ENCODE assay signal across 8 mouse cellular contexts in the genomic region with DNA sequence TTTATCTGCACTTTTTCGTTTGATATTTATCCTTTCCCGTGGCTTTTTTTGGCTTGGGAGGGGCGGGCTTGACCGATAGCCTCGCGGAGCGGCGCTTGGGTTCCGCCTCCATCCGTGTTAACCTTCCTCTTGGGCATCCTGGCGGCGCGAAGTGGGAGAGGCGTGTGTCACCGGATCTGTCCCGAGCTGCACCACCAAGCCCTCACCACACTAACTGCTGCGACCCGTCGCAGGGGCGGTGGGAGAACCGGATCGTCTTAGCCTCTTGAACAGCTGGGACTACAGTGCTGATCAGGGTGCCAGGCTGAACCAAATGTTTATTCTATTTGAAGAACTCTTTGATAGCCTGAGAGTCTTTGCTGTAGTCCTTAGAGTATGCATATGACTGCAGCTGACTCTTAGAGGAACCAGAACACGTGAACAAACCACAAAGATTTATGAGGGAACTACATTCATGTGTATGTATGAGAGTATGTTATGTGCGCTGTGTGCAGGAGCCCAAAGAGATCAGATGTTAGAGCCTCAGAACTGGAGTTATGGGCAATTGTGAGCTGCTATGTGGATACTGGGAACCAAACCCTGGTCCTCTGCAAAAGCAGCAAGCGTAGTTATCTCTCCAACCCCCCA. TPM values are rescaled to one million over a fixed set of nuclear protein-coding genes. Genes with fewer than 3 reads are reported as not detected.
DNase-seq lines count a peak whose midpoint lies in the region; ATAC-seq and TF ChIP-seq lines count a peak whose summit lies in the region.

No protein-coding gene starts in this region.

- H3K9ac ChIP-seq in embryonic facial prominence, embryonic 15.5 days: no peak overlapping the region
- H3K9ac ChIP-seq in intestine, embryonic 15.5 days: peak overlapping the region; percentile 23; the same call in 1 of the 2 replicates
- H3K9ac ChIP-seq in lung, postnatal 0 days (replicated peaks; ENCODE audit: low read depth): no peak overlapping the region

- H3K9me3 ChIP-seq in embryonic facial prominence, embryonic 15.5 days (replicated peaks): no peaks in the 10 kb centered on the region
- no peaks in the 10 kb centered on the region for H3K9me3 ChIP-seq in intestine, embryonic 15.5 days
- H3K9me3 ChIP-seq in lung, postnatal 0 days (ENCODE audit: low read length): no peaks in the 10 kb centered on the region

- DNase-seq in kidney, adult 18-20 months: peak; percentile 34
- no peak for DNase-seq in kidney, adult 11 months
- DNase-seq in lung, postnatal 0 days (ENCODE audit: low spot score): peak; percentile 68
- no peak for DNase-seq in right cerebral cortex, adult 18-20 months

- no peak; the same call in 1 of the 2 replicates for ATAC-seq in embryonic facial prominence, embryonic 15.5 days (ENCODE audit: insufficient number of reproducible peaks, low FRiP score, low TSS enrichment, low read depth)
- no peak for ATAC-seq in intestine, embryonic 15.5 days
- ATAC-seq in lung, postnatal 0 days: peak; percentile 71
- ATAC-seq in neutrophil, adult 5-6 weeks (ENCODE audit: extremely low read depth, insufficient number of reproducible peaks, low FRiP score, poor library complexity, severe bottlenecking): peak; percentile 55; the same call in 1 of the 2 replicates
- ATAC-seq in erythroid progenitor cell, adult 5-6 weeks (replicated peaks; ENCODE audit: low FRiP score, poor library complexity, severe bottlenecking): no peak

- H3K27ac ChIP-seq in embryonic facial prominence, embryonic 15.5 days (replicated peaks): no peak overlapping the region
- H3K27ac ChIP-seq in intestine, embryonic 15.5 days: no peak overlapping the region
- no peak overlapping the region for H3K27ac ChIP-seq in lung, postnatal 0 days (ENCODE audit: low read length)

- H3K27me3 ChIP-seq in embryonic facial prominence, embryonic 15.5 days: peaks cover 25% of the 10 kb centered on the region
- peaks cover 22% of the 10 kb centered on the region for H3K27me3 ChIP-seq in intestine, embryonic 15.5 days (replicated peaks)
- 0 out of 2 replicates have a peak, but pooled peaks cover 4% of the 10 kb centered on the region for H3K27me3 ChIP-seq in lung, postnatal 0 days (replicated peaks; ENCODE audit: insufficient read depth, low read length)

- TF ChIP-seq CTCF in lung, postnatal 0 days (IDR thresholded peaks at IDR 0.05): peak; percentile 32; the same call in 1 of the 2 replicates

- WGBS in embryonic facial prominence, embryonic 15.5 days: 8% methylated on average over 25 of the region's 25 CpGs
- 8% methylated on average over 25 of the region's 25 CpGs for WGBS in intestine, embryonic 15.5 days
- WGBS in lung, postnatal 0 days: 5% methylated on average over 25 of the region's 25 CpGs

- peaks cover 16% of the 10 kb centered on the region for H3K4me1 ChIP-seq in embryonic facial prominence, embryonic 15.5 days
- H3K4me1 ChIP-seq in intestine, embryonic 15.5 days (replicated peaks): peaks cover 16% of the 10 kb centered on the region
- no peaks in the 10 kb centered on the region; the same call in 1 of the 2 replicates for H3K4me1 ChIP-seq in lung, postnatal 0 days (ENCODE audit: insufficient read depth, low read depth, low read length)

- no peak for TF ChIP-seq EP300 in lung, postnatal 0 days (IDR thresholded peaks at IDR 0.05)

- peak overlapping the region; percentile 40 for H3K4me2 ChIP-seq in embryonic facial prominence, embryonic 15.5 days (replicated peaks)
- H3K4me2 ChIP-seq in intestine, embryonic 15.5 days (replicated peaks): peak overlapping the region; percentile 54
- H3K4me2 ChIP-seq in lung, postnatal 0 days (replicated peaks; ENCODE audit: low read depth, low read length): peak overlapping the region; percentile 53

- peaks cover 8% of the 10 kb centered on the region; the same call in 1 of the 2 replicates for H3K36me3 ChIP-seq in embryonic facial prominence, embryonic 15.5 days
- no peaks in the 10 kb centered on the region for H3K36me3 ChIP-seq in intestine, embryonic 15.5 days
- H3K36me3 ChIP-seq in lung, postnatal 0 days (ENCODE audit: insufficient read depth, low read length): no peaks in the 10 kb centered on the region

- peak overlapping the region; percentile 23 for H3K4me3 ChIP-seq in embryonic facial prominence, embryonic 15.5 days (replicated peaks)
- peak overlapping the region; percentile 15; the same call in 1 of the 2 replicates for H3K4me3 ChIP-seq in intestine, embryonic 15.5 days (replicated peaks)
- peak overlapping the region; percentile 12 for H3K4me3 ChIP-seq in lung, postnatal 0 days (ENCODE audit: low read depth, low read length)

RNA-seq across cellular contexts. Expression of a gene that starts 5.5 kb away (rescaled TPM):
- 104 and 107 TPM in 2 replicates for polyA plus RNA-seq in embryonic facial prominence, embryonic 15.5 days (2015; fragmentation: Nextera tagmentation; extraction: Ambion mirVana)
- polyA plus RNA-seq in intestine, embryonic 15.5 days (2015; fragmentation: Nextera tagmentation; extraction: Ambion mirVana): 124 and 141 TPM in 2 replicates
- 129 and 146 TPM in 2 replicates for polyA plus RNA-seq in lung, postnatal 0 days (2015; fragmentation: Nextera tagmentation; extraction: Ambion mirVana)
- total RNA-seq in neutrophil, adult 5-6 weeks (2017): 26.3 and 30.1 TPM in 2 replicates
- 63.7 and 66.0 TPM in 2 replicates for total RNA-seq in erythroid progenitor cell, adult 5-6 weeks (2015; ENCODE audit: low replicate concordance)
- total RNA-seq in erythroid progenitor cell, adult 5-6 weeks (2017; ENCODE audit: low replicate concordance): 11.8 TPM in 2 replicates

RNA-seq across cellular contexts. Expression of a gene that starts 19.7 kb away (rescaled TPM):
- polyA plus RNA-seq in embryonic facial prominence, embryonic 15.5 days (2015; fragmentation: Nextera tagmentation; extraction: Ambion mirVana): 17.0 and 19.1 TPM in 2 replicates
- 12.5 and 13.6 TPM in 2 replicates for polyA plus RNA-seq in intestine, embryonic 15.5 days (2015; fragmentation: Nextera tagmentation; extraction: Ambion mirVana)
- 9.2 and 10.4 TPM in 2 replicates for polyA plus RNA-seq in lung, postnatal 0 days (2015; fragmentation: Nextera tagmentation; extraction: Ambion mirVana)
- 75.5 and 76.1 TPM in 2 replicates for total RNA-seq in neutrophil, adult 5-6 weeks (2017)
- total RNA-seq in erythroid progenitor cell, adult 5-6 weeks (2015; ENCODE audit: low replicate concordance): 25.6 and 29.9 TPM in 2 replicates
- 37.4 and 40.9 TPM in 2 replicates for total RNA-seq in erythroid progenitor cell, adult 5-6 weeks (2017; ENCODE audit: low replicate concordance)

RNA-seq across cellular contexts. Expression of a gene that starts 33.9 kb away (rescaled TPM):
- polyA plus RNA-seq in embryonic facial prominence, embryonic 15.5 days (2015; fragmentation: Nextera tagmentation; extraction: Ambion mirVana): 0.30 TPM in 1 of 2 replicates, not detected in the other
- not detected in 2 replicates for polyA plus RNA-seq in intestine, embryonic 15.5 days (2015; fragmentation: Nextera tagmentation; extraction: Ambion mirVana)
- not detected in 2 replicates for polyA plus RNA-seq in lung, postnatal 0 days (2015; fragmentation: Nextera tagmentation; extraction: Ambion mirVana)
- not detected in 2 replicates for total RNA-seq in neutrophil, adult 5-6 weeks (2017)
- not detected in 2 replicates for total RNA-seq in erythroid progenitor cell, adult 5-6 weeks (2015; ENCODE audit: low replicate concordance)
- total RNA-seq in erythroid progenitor cell, adult 5-6 weeks (2017; ENCODE audit: low replicate concordance): not detected in 2 replicates

Comparison
In these comparisons a context has a peak if more than half of its experiments do, and no peak if none do; other contexts are left out.
1. DNase-seq: peak in kidney, adult 18-20 months (single experiment) and lung, postnatal 0 days (single experiment); none in kidney, adult 11 months (single experiment) and right cerebral cortex, adult 18-20 months (single experiment).
2. ATAC-seq: peak in lung, postnatal 0 days (single experiment) and neutrophil, adult 5-6 weeks (single experiment); none in embryonic facial prominence, embryonic 15.5 days (single experiment), intestine, embryonic 15.5 days (single experiment) and erythroid progenitor cell, adult 5-6 weeks (single experiment).
3. Peak in every context shown above with its lines, with median percentiles within 50 percentile points of each other: H3K4me2 ChIP-seq and H3K4me3 ChIP-seq.